Mouse (Mus musculus) kidney, embryonic 14.5 days (tissue): ENCODE results near the gene Zfp94. TPM values are rescaled to one million over a fixed set of nuclear protein-coding genes. Genes with fewer than 3 reads are reported as not detected.

ENCODE experiments used
- ATAC-seq: fragments of 200-750 bp; cut with Nextera tagmentation; 2 replicates; pipeline ENCODE4 v1.8.0; 2017; ENCODE audit warnings: moderate number of reproducible peaks, mild to moderate bottlenecking, moderate TSS enrichment, moderate library complexity; ENCODE audit not compliant: low FRiP score, low TSS enrichment
- H3K27ac ChIP-seq: fragments of 300-500 bp; sonication (generic); 2 replicates; pipeline ENCODE4 v1.5.1; 2014; ENCODE audit warnings: low read depth, mild to moderate bottlenecking, low read length, moderate library complexity, mixed read lengths
- H3K27me3 ChIP-seq: fragments of 300-500 bp; sonication (generic); 2 replicates; pipeline ENCODE4 v1.6.1; 2014; ENCODE audit warnings: mild to moderate bottlenecking, low read length; ENCODE audit not compliant: control insufficient read depth, insufficient read depth
- H3K36me3 ChIP-seq: fragments of 300-500 bp; sonication (generic); 2 replicates; pipeline ENCODE4 v1.6.1; 2014; ENCODE audit warnings: low read length, mixed read lengths; ENCODE audit not compliant: control insufficient read depth, insufficient read depth
- H3K4me1 ChIP-seq: fragments of 300-500 bp; sonication (generic); 2 replicates; pipeline ENCODE4 v1.6.1; 2014; ENCODE audit warnings: low read length, mixed read lengths; ENCODE audit not compliant: control insufficient read depth, insufficient read depth
- H3K4me2 ChIP-seq: fragments of 300-500 bp; sonication (generic); replicated peaks from 2 replicates; pipeline ENCODE4 v1.6.1; 2014; ENCODE audit warnings: low read depth, mild to moderate bottlenecking, low read length
- H3K4me3 ChIP-seq: fragments of 300-500 bp; sonication (generic); 2 replicates; pipeline ENCODE4 v1.5.1; 2014; ENCODE audit warnings: mild to moderate bottlenecking, low read length
- H3K9ac ChIP-seq: fragments of 300-500 bp; sonication (generic); 2 replicates; pipeline ENCODE4 v1.6.1; 2014; ENCODE audit warnings: low read depth, mild to moderate bottlenecking, low read length, moderate library complexity
- H3K9me3 ChIP-seq: fragments of 300-500 bp; sonication (generic); 2 replicates; pipeline ENCODE4 v1.6.1; 2016; ENCODE audit warnings: low read length; ENCODE audit not compliant: control insufficient read depth
- WGBS: fragments of 180-500 bp; shearing (Covaris S2); extraction: QIAGEN DNeasy Blood & Tissue Kit; methylation state at CpG from one replicate; pipeline ENCODE4 v1.1.7; 2014; 5-methylcytosine and 5-hydroxymethylcytosine counted together
- polyA plus RNA-seq: library from polyadenylated mRNA; unstranded; fragments of >200 nt; fragmentation: Nextera tagmentation; extraction: Ambion mirVana; gene quantifications from 2 replicates; pipeline ENCODE4 v1.2.1, GENCODE M21; 2014

Zfp94 gene
- polyA plus RNA-seq, 1 experiment from 2014 or later = 10.3 TPM

GRCm38 (mm10) chr7:24348896-24349295 lies 32.4 kb upstream of the Zfp94 start, which contains the start of gene Lypd5:
TSS of gene Lypd5 (plus strand) at chr7:24349196.
- no peak within 1 kb of the TSS for H3K9ac ChIP-seq
- H3K9me3 ChIP-seq = no peaks in the 10 kb centered on the region
- no peak within 1 kb of the TSS for H3K4me3 ChIP-seq
- no peak within 1 kb of the TSS for H3K4me2 ChIP-seq
- no peaks in the 10 kb centered on the region for H3K36me3 ChIP-seq
- H3K4me1 ChIP-seq = no peaks in the 10 kb centered on the region
- H3K27me3 ChIP-seq = no peaks in the 10 kb centered on the region
- WGBS = 46% methylated on average over 6 of the region's 6 CpGs
- H3K27ac ChIP-seq = no peak within 1 kb of the TSS
- no peak for ATAC-seq

DNA sequence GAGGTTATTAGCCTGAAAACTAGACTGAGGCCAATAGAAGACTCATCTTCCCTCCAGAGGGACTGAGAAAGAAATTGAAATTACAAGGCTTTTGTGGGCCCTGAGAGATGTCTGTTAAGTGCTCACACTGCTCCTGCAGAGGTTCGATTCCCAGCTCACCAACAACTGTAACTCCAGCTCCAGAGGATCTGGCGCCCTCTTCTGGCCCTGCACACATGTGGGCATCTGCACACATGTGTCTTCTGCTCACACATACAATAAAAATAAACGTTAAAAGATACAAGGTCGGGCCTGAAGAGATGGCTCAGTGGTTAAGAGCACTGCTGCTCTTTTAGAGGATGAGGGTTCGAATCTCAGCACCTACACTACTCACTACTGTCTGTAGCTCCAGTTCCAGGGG lies 30.0 kb upstream of the Zfp94 start:
- Histone ChIP-seq H3K9ac (no peak overlapping the region), H3K9me3 (no peaks in the 10 kb centered on the region), H3K4me3 (no peak overlapping the region), H3K36me3 (no peaks in the 10 kb centered on the region), H3K4me2 (no peak overlapping the region), H3K27ac (no peak overlapping the region), H3K4me1 (no peaks in the 10 kb centered on the region), H3K27me3 (no peaks in the 10 kb centered on the region)
- ATAC-seq = no peak
- 66% methylated on average over 5 of the region's 5 CpGs for WGBS

GRCm38 (mm10) chr7:24343701-24344272 lies 27.3 kb upstream of the Zfp94 start:
- ATAC-seq = no peak
- 75% methylated on average over 7 of the region's 7 CpGs for WGBS
- H3K9ac ChIP-seq = no peak overlapping the region

DNA sequence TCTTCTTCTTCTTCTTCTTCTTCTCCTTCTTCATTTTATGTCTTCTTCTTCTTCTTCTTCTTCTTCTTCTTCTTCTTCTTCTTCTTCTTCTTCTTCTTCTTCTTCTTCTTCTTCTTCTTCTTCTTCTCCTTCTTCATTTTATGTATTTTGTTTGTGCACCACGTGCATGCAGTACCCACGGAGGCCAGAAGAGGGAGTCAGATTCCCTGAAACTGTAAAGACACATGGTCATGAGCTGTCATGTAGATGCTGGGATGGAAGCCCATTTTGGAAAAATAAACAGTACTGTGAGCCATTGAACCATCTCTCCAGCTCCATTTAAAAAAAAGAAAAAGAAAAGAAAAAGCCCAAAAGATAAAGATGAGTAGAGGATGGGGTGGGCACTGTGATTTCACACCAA lies 21.8 kb upstream of the Zfp94 start:
- Histone ChIP-seq H3K4me2 (no peak overlapping the region), H3K4me3 (no peak overlapping the region), H3K36me3 (no peaks in the 10 kb centered on the region), H3K9ac (no peak overlapping the region), H3K4me1 (no peaks in the 10 kb centered on the region), H3K27ac (no peak overlapping the region), H3K27me3 (peaks cover 9% of the 10 kb centered on the region; the same call in 1 of the 2 replicates), H3K9me3 (no peaks in the 10 kb centered on the region)
- WGBS = 44% methylated on average over 2 of the region's 2 CpGs
- no peak for ATAC-seq

More at GRCm38 (mm10) chr7:24343701-24344272, 27.3 kb upstream of the Zfp94 start:
- Histone ChIP-seq H3K4me1 (no peaks in the 10 kb centered on the region), H3K4me3 (no peak overlapping the region), H3K9me3 (no peaks in the 10 kb centered on the region), H3K27ac (no peak overlapping the region), H3K27me3 (no peaks in the 10 kb centered on the region), H3K4me2 (no peak overlapping the region), H3K36me3 (no peaks in the 10 kb centered on the region)

DNA sequence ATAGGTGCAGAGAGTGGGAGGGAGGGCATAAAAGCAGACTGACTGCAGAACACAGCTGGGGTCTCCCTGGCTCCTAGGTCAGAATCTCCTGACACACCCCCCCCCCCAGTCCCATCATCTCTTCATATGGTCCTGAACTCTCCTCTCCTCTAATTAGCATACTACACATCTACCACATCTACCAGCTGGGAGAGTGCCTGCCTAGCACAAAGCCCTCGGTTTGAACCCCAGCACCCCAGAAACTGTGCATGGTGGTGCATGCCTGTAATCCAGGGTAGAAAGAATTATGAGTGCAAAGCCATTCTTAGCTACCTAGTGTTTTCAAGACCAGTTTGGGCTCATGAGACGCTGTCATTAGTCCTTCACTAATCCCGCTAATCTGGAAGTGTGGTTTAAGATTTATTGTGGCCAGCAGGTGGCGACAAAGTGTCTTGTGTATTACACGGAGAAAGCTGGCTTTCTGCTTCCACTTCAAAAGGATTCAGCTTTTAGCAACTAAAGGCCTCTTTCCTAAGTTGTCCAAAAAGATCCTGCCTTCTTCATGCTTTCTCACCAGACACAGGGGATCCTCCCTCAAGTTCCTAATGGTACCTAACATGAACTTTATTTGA lies 19.3 kb upstream of the Zfp94 start:
- Histone ChIP-seq H3K27me3 (peaks cover 11% of the 10 kb centered on the region; the same call in 1 of the 2 replicates), H3K9me3 (no peaks in the 10 kb centered on the region), H3K9ac (no peak overlapping the region), H3K4me3 (no peak overlapping the region), H3K36me3 (no peaks in the 10 kb centered on the region), H3K4me1 (no peaks in the 10 kb centered on the region), H3K27ac (no peak overlapping the region), H3K4me2 (no peak overlapping the region)
- WGBS = 22% methylated on average over 5 of the region's 5 CpGs
- 0 out of 2 replicates have a peak, but pooled peaks have one; percentile 55 for ATAC-seq

DNA sequence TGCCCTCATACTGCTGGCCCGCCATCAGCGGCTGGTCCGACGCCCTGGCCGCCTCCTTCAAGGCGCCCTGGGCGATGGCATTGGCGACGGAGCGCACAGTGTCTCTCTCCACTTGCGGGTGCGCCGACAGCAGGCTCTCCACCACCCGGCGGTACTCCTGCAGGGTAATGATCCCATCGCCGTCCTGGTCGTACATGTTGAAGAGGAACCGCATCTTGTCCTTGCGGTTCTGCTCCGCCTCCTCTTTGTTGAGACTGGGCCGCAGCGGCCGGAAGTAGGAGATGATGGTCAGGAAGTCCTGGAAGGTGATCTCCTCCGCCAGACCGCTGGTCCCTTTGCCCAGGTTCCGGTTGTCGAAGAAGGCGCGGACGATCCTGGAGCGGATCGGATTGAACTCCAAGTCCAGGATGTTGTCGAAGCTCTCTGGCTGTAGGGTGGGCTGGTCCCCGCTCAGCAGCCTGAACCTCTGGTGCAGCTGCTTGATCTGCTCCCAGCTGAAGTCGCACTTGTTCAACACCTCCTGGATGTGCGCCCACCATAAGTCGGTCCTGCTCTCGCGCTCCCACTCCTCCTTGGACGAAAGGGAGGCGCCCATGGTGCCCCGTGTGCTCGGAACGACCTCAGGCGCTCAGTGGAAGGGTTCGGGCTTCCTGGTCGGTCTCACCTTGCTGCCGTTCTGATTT lies 17.0 kb upstream of the Zfp94 start, which contains the start of gene Tescl:
Gene Tescl, minus strand, starts transcription at position 633 of the 683 bp plus-strand sequence.
- H3K4me2 ChIP-seq = peak within 1 kb of the TSS; percentile 26
- no peak within 1 kb of the TSS for H3K27ac ChIP-seq
- H3K36me3 ChIP-seq = no peaks in the 10 kb centered on the region
- H3K9me3 ChIP-seq = no peaks in the 10 kb centered on the region
- H3K4me1 ChIP-seq = no peaks in the 10 kb centered on the region
- 42% methylated on average over 47 of the region's 49 CpGs for WGBS
- 0 out of 2 replicates have a peak within 1 kb of the TSS, but pooled peaks have one; percentile 23 for H3K9ac ChIP-seq
- peak within 1 kb of the TSS; percentile 6; the same call in 1 of the 2 replicates for H3K4me3 ChIP-seq
- ATAC-seq = no peak
- peaks cover 11% of the 10 kb centered on the region; the same call in 1 of the 2 replicates for H3K27me3 ChIP-seq

DNA sequence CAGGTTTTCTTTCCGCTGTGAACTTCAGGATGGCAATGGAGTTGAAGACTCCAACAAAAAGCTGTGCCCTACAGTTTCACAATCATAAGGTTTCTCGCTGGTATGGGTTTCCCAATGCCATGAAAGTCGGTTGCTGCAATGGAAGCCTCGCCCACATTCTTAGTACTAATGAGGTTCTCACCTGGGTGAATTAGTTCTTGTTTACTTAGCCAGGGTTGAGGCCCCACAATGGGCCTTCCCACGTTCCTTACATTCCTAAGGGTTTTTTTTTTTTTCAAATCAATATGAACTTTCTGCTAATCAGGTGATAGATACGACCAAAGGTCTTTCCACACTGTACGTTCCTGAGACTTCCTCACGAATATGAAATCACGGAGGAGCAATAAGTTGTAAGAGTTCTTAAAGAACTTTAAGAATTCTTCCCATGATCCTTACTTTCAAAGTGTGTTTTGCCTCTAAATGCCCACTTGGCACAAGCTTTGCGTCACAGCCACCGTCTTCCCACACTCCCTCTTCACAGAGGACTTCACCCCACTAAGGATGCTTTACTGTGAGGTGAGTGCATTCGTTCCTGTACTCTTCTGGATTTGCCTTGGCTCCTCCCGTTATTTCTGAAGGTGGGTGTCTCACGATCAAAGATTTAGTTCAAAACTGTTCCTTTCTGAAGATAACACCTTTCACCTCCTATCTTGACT lies 11.0 kb upstream of the Zfp94 start:
- H3K4me2 ChIP-seq = no peak overlapping the region
- no peaks in the 10 kb centered on the region for H3K36me3 ChIP-seq
- no peaks in the 10 kb centered on the region for H3K4me1 ChIP-seq
- no peak overlapping the region for H3K4me3 ChIP-seq
- 84% methylated on average over 14 of the region's 14 CpGs for WGBS
- no peak overlapping the region for H3K27ac ChIP-seq
- ATAC-seq = no peak
- H3K9me3 ChIP-seq = peaks cover 11% of the 10 kb centered on the region
- no peak overlapping the region for H3K9ac ChIP-seq
- no peaks in the 10 kb centered on the region for H3K27me3 ChIP-seq

DNA sequence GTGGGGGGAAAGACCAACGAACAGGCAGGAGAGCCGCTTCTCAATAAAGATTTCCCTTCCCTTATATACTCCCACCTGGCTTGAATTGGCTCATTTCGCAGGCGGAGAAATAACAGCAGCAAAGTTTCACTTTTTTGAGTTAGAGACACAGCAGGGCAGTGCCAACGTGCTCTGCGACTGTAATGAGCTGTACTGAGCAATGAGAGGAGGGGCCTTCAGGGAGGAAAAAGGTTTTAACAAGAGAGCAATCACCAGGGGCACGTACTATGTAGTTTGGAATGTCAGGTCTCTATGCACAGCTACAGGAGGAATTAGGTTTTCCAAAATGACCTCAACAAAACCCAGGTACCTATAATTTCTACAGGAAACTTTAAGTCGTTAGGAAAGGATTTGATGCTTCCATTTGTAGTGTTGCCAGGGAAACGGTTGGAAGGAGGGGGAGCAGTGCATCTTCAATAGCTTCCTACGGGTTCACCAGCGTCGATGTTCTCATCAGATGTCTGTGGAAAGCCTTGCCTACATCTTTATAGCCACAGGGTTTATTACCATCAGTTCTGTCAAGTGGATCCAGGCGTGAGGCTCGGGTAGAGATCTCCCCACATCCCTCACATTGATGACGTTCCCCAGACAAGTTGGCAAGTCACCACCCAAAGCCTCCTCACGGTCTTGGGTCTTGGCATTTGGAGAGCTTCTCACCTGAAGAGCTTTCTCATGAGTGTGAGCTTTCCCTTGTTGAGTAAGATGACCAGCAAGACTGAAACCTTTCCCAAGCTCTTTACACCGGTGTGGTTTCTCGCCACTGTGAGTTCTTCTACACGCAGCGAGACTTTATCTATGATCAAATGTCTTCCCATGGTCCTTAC lies 10.0 kb upstream of the Zfp94 start:
- Histone ChIP-seq H3K36me3 (no peaks in the 10 kb centered on the region), H3K27me3 (no peaks in the 10 kb centered on the region), H3K9me3 (peaks cover 11% of the 10 kb centered on the region), H3K27ac (no peak overlapping the region), H3K9ac (peak overlapping the region; percentile 46; the same call in 1 of the 2 replicates), H3K4me2 (peak overlapping the region; percentile 47), H3K4me1 (no peaks in the 10 kb centered on the region), H3K4me3 (peak overlapping the region; percentile 30)
- WGBS = 41% methylated on average over 20 of the region's 20 CpGs
- ATAC-seq = no peak
